Mouse (Mus musculus): Measurements from ENCODE around the gene Bicc1. TPM values are rescaled to one million over a fixed set of nuclear protein-coding genes. Genes with fewer than 3 reads are reported as not detected.

Bicc1 gene
- total and polyA plus RNA-seq, 2 experiments from 2014 or later: 11.3 to 13.3 TPM

DNA sequence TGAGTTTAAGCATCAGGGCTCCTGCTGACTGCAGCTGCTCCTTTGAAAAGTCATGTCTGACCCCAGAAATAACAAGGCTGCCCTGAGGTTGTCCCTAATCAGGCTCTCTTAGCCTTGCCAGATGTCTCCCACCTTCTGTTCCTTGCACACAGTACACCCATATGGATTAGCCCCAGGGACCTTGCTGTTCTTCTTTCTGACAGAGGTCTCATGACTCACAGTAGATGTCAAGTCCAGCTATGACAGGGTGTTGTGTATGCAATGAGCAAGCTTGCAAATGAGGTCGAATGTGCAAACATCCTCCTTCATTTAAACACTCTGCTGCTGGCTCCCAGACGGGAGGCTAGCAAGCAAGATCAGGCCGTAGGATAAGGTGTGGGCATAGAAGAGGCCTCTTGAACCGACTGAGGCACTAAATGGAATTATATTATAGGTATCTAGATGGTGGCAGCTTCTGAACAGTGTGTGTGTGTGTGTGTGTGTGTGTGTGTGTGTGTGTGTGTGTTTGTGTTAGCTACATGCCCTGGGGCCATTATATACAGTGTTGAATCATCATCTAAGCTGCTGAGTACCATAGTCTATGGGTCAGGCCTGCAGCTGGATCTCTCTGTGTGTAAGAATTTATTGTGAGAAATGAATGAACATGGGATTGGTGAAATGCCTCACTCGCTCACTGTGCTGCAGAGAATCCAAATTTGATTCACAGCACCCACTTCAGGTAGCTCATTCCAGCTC is 256.6 kb downstream of the Bicc1 start:
- no peak overlapping the region for H3K4me2 ChIP-seq (ENCODE audit: low read depth, low read length)
- WGBS: 56% methylated on average over 5 of the region's 5 CpGs
- no peak for ATAC-seq (ENCODE audit: insufficient read depth, low read depth)

DNA sequence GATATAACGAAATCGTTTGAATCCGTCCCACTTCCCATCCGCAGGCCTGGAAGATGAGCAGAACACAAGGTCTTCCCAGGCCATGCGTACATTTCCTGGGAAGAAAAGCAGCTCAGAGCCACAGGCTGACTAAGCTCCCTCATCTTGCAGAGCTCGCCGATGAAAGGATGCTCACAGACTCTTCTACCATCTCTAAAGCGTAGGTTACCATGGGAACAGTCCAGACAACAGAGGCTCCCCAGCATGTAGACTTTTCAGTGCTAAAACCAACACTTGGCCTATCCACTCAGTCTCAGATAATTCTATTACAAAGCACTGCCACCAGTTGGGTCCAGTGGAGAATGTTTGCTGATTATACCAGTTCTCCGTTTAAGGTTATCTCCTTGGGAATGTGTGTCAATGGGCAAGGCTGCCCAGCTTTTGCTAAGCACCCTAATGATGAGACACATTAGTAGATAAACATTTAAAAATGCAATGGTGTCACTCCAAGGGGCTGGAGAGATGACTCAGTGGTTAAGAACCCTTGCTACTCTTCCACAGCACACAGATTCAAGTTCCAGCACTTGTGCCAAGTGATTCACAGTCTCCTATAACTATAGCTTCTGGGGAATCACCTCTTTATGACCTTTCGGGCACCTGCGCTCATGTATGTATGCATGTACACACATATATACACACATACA is 258.2 kb downstream of the Bicc1 start:
- Histone ChIP-seq H3K4me1 (ENCODE audit: control insufficient read depth, insufficient read depth) (no peaks in the 10 kb centered on the region), H3K9me3 (replicated peaks; ENCODE audit: control insufficient read depth, low read length) (no peaks in the 10 kb centered on the region)

More for the DNA sequence above, 256.6 kb downstream of the Bicc1 start:
- no peaks in the 10 kb centered on the region for H3K36me3 ChIP-seq (replicated peaks; ENCODE audit: control insufficient read depth, insufficient read depth, low read length)
- H3K27ac ChIP-seq (ENCODE audit: low read depth): no peak overlapping the region
- H3K27me3 ChIP-seq (ENCODE audit: control insufficient read depth, insufficient read depth, low read length): no peaks in the 10 kb centered on the region
- H3K9me3 ChIP-seq (replicated peaks; ENCODE audit: control insufficient read depth, low read length): no peaks in the 10 kb centered on the region
- DNase-seq (ENCODE audit: low spot score): no peak
- no peak overlapping the region for H3K4me3 ChIP-seq (ENCODE audit: low read depth, low read length)
- H3K4me1 ChIP-seq (ENCODE audit: control insufficient read depth, insufficient read depth): no peaks in the 10 kb centered on the region
- no peak overlapping the region for H3K9ac ChIP-seq (replicated peaks; ENCODE audit: low read depth, low read length)
- TF ChIP-seq CTCF (IDR thresholded peaks at IDR 0.05; ENCODE audit: low read depth) (no peak), EP300 (IDR thresholded peaks at IDR 0.05; ENCODE audit: low read depth) (no peak)

DNA sequence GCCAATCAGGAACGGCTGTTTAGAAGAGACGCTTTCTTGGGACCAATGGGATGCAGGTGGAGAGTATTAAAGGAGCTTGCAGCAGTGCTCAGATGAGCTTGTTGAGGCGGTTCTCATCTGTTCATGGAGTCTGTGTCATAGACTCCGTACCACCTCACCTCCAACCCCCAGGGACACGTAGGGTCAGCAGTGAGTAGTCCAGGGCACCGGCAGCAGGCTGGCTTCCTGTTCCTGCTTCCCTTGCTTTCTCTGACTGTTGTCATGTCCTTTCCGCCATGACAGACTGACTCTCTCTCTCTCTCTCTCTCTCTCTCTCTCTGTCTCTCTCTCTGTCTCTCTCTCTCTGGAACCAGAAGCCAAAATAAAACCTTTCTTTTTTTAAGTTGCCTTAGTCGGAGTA is 263.6 kb downstream of the Bicc1 start:
- Histone ChIP-seq H3K27ac (ENCODE audit: low read depth) (no peak overlapping the region), H3K9ac (replicated peaks; ENCODE audit: low read depth, low read length) (no peak overlapping the region), H3K9me3 (replicated peaks; ENCODE audit: control insufficient read depth, low read length) (no peaks in the 10 kb centered on the region), H3K4me2 (ENCODE audit: low read depth, low read length) (no peak overlapping the region), H3K4me1 (ENCODE audit: control insufficient read depth, insufficient read depth) (no peaks in the 10 kb centered on the region), H3K36me3 (replicated peaks; ENCODE audit: control insufficient read depth, insufficient read depth, low read length) (no peaks in the 10 kb centered on the region), H3K4me3 (ENCODE audit: low read depth, low read length) (no peak overlapping the region), H3K27me3 (ENCODE audit: control insufficient read depth, insufficient read depth, low read length) (no peaks in the 10 kb centered on the region)
- 84% methylated on average over 8 of the region's 8 CpGs for WGBS
- DNase-seq (ENCODE audit: low spot score) (no peak), ATAC-seq (ENCODE audit: insufficient read depth, low read depth) (no peak)
- TF ChIP-seq EP300 (IDR thresholded peaks at IDR 0.05; ENCODE audit: low read depth): no peak
- no peak for TF ChIP-seq CTCF (IDR thresholded peaks at IDR 0.05; ENCODE audit: low read depth)

More for the DNA sequence above, 258.2 kb downstream of the Bicc1 start:
- H3K9ac ChIP-seq (replicated peaks; ENCODE audit: low read depth, low read length): no peak overlapping the region
- DNase-seq (ENCODE audit: low spot score) (no peak), ATAC-seq (ENCODE audit: insufficient read depth, low read depth) (no peak)
- 75% methylated on average over 11 of the region's 11 CpGs for WGBS
- H3K27ac ChIP-seq (ENCODE audit: low read depth): no peak overlapping the region
- H3K4me3 ChIP-seq (ENCODE audit: low read depth, low read length): no peak overlapping the region
- TF ChIP-seq EP300 (IDR thresholded peaks at IDR 0.05; ENCODE audit: low read depth) (no peak), CTCF (IDR thresholded peaks at IDR 0.05; ENCODE audit: low read depth) (no peak)
- H3K36me3 ChIP-seq (replicated peaks; ENCODE audit: control insufficient read depth, insufficient read depth, low read length): no peaks in the 10 kb centered on the region
- H3K4me2 ChIP-seq (ENCODE audit: low read depth, low read length): no peak overlapping the region
- H3K27me3 ChIP-seq (ENCODE audit: control insufficient read depth, insufficient read depth, low read length): no peaks in the 10 kb centered on the region

DNA sequence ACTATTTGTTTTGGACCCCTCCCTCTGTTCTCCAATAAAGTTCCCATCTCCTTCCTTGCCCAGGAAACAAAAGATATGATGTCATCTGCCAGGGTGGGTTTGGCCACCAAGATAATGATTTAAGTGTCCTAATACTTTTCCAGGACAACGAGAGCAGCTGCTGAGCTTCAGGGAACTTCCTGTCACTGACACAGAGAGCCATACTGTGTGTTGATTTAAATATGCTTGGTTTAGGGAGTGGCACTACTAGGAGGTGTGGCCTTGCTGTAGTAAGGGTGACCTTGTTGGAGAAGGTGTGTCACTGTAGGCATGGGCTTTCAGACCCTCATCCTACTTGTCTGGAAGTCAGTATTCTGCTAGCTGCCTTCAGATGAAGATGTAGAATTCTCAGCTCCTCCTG is 281.5 kb downstream of the Bicc1 start:
- H3K36me3 ChIP-seq (replicated peaks; ENCODE audit: control insufficient read depth, insufficient read depth, low read length): no peaks in the 10 kb centered on the region
- 53% methylated on average over 1 of the region's 1 CpGs for WGBS
- H3K4me2 ChIP-seq (ENCODE audit: low read depth, low read length): no peak overlapping the region
- H3K4me3 ChIP-seq (ENCODE audit: low read depth, low read length): no peak overlapping the region
- H3K4me1 ChIP-seq (ENCODE audit: control insufficient read depth, insufficient read depth): no peaks in the 10 kb centered on the region
- no peak overlapping the region for H3K9ac ChIP-seq (replicated peaks; ENCODE audit: low read depth, low read length)
- TF ChIP-seq CTCF (IDR thresholded peaks at IDR 0.05; ENCODE audit: low read depth) (no peak), EP300 (IDR thresholded peaks at IDR 0.05; ENCODE audit: low read depth) (no peak)
- no peak overlapping the region for H3K27ac ChIP-seq (ENCODE audit: low read depth)
- no peak for DNase-seq (ENCODE audit: low spot score)
- no peaks in the 10 kb centered on the region; the same call in 1 of the 2 replicates for H3K9me3 ChIP-seq (replicated peaks; ENCODE audit: control insufficient read depth, low read length)
- H3K27me3 ChIP-seq (ENCODE audit: control insufficient read depth, insufficient read depth, low read length): no peaks in the 10 kb centered on the region
- 0 out of 2 replicates have a peak, but pooled peaks have one; percentile 8 for ATAC-seq (ENCODE audit: insufficient read depth, low read depth)

DNA sequence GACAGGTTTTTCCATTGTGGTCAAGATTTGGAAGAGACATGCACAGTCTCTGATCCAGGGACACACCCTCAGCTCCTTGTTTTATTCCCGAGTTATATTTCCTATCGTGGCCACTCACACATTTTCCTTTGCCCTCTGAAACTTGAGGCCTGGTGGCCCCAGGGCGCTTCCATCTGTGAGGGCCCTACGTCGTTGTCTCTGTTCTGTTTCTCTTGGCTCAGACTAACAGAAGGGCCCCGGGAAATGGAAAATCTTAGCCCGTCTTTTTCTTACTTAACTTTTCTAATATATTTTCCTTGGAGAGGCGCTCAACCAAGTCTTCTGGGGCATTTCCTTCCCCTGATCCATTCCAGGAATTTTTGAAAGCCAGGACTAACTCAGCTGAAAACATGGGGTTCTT is 281.9 kb downstream of the Bicc1 start:
- Histone ChIP-seq H3K9me3 (replicated peaks; ENCODE audit: control insufficient read depth, low read length) (no peaks in the 10 kb centered on the region; the same call in 1 of the 2 replicates), H3K4me1 (ENCODE audit: control insufficient read depth, insufficient read depth) (no peaks in the 10 kb centered on the region), H3K4me2 (ENCODE audit: low read depth, low read length) (no peak overlapping the region), H3K36me3 (replicated peaks; ENCODE audit: control insufficient read depth, insufficient read depth, low read length) (no peaks in the 10 kb centered on the region), H3K4me3 (ENCODE audit: low read depth, low read length) (no peak overlapping the region), H3K27ac (ENCODE audit: low read depth) (no peak overlapping the region), H3K9ac (replicated peaks; ENCODE audit: low read depth, low read length) (no peak overlapping the region), H3K27me3 (ENCODE audit: control insufficient read depth, insufficient read depth, low read length) (no peaks in the 10 kb centered on the region)
- ATAC-seq (ENCODE audit: insufficient read depth, low read depth): no peak
- WGBS: 60% methylated on average over 8 of the region's 8 CpGs
- TF ChIP-seq CTCF (IDR thresholded peaks at IDR 0.05; ENCODE audit: low read depth): no peak
- no peak for TF ChIP-seq EP300 (IDR thresholded peaks at IDR 0.05; ENCODE audit: low read depth)
- DNase-seq (ENCODE audit: low spot score): no peak
